Mouse (Mus musculus): Measurements from ENCODE around the gene Srpr. TPM values are rescaled to one million over a fixed set of nuclear protein-coding genes. Genes with fewer than 3 reads are reported as not detected.

The Srpr gene
- total RNA-seq (2021) (100 to 1,000 TPM; 157 to 167 TPM), polyA plus RNA-seq (2012; rRNA removed) (40.6 and 47.4 TPM in 2 replicates)
- long read RNA-seq, transcript Srpr-201 (14 exons, 2,993 nt): major isoform, 156 of 169 reads
- long read RNA-seq, partial matches to known transcripts: 3 of 169 reads
- long read RNA-seq, other reads (novel, unspliced or antisense): 10 of 169 reads

DNA sequence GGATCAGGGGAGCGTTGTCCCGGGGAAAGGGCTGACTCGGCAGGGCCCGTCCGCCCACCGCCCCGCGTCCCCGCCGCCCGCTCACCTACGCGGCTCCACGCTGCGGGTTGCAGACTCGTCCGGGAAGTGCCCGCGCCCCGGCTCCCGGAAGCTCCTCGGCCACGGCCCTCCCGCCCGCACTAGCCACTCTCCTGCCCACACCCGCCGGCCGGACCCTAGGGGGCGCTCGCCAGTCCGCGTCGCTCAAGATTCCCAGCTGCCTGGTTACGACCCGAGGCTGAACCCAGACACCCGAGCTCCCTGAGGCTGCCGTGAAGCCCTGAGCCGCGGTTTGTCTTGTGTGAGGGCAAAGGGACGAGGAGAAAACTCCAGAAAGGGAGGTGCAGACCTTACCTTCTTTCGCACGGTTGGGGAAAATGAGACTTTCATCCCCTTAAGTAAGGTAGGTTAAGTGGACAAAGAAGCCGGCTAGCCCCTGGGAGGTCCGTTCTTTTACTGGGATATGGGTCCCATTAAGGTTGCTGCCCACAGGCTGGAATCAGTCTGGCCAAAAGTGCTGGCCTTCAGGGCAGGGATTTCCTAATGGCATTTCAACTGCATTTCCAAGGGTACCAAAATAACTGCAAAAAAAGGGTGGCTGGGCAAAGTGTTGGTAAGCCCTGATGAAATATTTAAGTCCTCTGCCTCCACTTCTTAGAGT lies at the start of gene Srpr, which contains the start of gene Tirap:
Srpr (plus strand) TSS at position 404 of the 700 bp plus-strand sequence.
Tirap (minus strand) TSS at position 520 of the 700 bp plus-strand sequence.
- DNase-seq: peak; percentile 95

DNA sequence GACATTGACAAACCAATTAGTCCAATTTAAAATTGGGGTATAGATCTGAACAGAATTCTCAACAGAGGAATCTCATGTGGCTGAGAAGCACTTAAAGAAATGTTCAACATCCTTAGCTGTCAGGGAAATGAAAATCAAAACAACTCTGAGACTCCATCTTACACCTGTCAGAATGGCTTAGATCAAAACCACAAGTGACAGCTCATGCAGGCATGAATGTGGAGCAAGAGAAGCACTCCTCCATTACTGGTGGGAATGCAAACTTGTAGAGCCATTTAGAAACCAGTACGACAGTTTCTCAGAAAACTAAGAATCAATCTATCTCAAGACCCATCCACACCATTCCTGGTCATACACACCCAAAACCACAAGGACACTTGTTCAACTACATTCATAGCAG lies 47.1 kb upstream of the Srpr start:
- no peak for DNase-seq

DNA sequence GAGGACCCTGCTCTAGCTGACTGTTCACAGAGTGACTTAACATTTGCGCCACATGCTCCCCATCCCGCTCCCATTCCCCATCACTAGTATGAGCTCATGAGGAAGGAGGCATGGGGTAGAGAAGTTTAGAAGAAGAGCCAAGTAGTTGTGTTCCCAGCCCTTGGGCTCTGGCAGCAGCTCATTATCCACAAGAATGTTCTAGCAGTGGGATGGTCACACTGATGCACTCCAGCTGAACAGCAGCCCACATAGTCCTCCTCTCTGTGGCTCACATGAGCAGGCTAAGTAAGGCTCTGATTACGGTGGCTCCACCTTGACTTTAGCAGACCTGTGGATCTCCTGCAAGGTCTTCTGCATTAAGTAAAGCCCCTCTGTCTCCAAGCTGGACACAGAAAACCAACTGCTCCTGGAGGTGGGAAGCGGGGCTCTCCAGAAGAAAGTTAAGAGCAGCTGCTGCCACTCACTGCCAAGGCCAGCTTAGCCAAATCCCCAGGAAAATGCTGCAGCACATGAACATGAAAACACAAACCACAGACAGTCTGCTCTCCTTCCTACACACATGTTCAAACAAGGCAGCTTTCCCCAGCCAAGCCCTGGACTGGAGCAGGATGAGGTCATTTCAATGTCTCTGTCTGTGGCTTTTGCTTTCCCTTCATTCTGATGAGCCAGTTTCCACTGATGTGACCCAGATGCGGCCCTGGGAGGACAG lies 43.8 kb upstream of the Srpr start:
- DNase-seq: no peak

DNA sequence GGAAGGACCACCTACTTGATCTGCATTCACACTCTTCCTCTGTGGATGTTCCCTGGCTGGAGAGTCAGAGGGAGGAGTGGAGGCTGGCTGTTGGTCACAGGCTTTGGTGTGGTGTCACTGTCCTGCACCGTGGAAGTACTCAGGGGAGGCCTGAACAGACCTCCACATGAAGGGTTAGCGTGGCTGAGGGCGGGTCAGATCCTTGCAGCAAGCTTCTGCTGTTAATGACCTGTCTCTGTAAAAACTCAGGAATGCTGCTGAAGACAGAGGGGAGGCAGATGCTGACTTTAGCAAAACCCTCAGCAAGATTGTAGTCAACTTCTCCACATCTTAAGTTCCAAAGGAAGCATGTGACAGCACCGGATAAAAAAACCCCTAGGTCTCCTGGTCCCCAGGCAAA lies 43.1 kb upstream of the Srpr start:
- DNase-seq: no peak

GRCm38 (mm10) chr9:35158477-35158876 lies 41.5 kb upstream of the Srpr start:
- DNase-seq: no peak

DNA sequence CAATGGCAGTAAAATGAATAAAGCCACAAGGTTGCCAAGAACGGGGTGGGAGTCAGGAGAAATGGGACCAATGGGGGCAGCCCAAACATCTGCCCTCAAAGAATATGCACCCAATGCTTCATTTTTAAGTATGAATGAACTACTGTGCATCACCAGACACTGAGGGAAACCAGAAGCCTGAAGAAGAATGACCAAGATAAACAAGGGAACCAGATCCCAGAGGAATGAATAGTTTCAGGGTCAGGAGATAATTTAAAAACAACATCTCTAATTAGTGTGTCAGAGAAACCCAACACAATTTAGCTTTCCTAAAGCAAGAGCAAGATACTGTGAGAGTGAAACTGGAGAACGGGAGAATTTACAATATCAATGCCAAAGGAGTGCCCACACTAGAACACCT lies 39.3 kb upstream of the Srpr start:
- DNase-seq: no peak

DNA sequence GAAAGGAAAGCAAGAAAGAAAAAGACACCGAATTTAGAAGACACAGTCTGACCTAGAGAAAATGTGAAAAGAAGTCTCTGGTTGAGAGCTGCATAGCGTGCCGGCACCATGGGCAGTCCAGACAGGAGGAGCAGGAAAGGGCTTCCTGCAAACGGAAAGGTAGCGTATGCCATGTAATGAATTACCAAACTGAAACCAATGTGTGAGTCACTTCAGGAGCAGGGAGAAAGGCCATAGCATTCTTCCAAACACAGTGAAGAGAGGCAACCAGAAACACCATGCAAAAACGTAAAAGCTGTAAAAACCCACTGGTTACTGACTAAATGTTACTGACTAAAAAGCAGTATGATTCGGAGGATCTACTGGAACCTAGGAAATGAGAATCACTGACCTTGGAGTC lies 38.3 kb upstream of the Srpr start:
- peak; percentile 38 for DNase-seq

- DNase-seq: peak; percentile 67
Observed at GRCm38 (mm10) chr9:35163011-35163690, 36.8 kb upstream of the Srpr start.

DNA sequence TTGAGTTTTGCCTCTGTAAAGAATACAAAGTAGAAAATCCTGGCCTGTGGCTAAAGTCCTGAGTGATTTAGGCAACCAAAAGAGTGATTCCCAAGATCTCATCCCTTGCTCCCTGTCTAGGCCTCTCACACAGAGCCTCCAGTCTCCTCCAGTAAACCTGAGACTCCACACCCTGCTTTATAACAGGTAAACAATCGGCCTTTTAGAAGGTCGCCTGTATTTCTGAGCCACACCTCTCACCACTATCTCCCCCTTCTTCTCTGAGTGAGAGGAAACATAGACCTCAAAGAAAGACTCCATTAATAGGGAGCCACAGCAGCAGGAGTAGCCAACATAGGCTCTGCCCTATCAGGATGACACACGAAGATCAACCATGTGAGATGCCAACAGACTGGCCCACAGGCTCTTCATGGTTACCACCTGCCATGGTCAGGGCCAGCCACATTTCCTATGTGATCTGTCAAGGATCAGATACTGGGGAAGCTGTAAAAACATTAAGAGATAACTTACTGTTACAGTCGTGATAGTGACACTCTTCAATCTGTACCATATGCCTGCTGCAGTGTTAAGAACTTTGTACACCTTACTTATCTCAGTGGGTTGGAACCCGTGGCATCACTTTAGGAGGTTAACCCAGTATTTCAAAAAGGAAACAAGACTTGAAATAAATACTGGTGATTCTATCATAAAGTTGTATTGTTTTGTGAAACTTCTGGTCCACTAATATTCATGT lies 35.7 kb upstream of the Srpr start:
- DNase-seq: no peak

GRCm38 (mm10) chr9:35166144-35166797 lies 33.7 kb upstream of the Srpr start:
- DNase-seq: no peak

DNA sequence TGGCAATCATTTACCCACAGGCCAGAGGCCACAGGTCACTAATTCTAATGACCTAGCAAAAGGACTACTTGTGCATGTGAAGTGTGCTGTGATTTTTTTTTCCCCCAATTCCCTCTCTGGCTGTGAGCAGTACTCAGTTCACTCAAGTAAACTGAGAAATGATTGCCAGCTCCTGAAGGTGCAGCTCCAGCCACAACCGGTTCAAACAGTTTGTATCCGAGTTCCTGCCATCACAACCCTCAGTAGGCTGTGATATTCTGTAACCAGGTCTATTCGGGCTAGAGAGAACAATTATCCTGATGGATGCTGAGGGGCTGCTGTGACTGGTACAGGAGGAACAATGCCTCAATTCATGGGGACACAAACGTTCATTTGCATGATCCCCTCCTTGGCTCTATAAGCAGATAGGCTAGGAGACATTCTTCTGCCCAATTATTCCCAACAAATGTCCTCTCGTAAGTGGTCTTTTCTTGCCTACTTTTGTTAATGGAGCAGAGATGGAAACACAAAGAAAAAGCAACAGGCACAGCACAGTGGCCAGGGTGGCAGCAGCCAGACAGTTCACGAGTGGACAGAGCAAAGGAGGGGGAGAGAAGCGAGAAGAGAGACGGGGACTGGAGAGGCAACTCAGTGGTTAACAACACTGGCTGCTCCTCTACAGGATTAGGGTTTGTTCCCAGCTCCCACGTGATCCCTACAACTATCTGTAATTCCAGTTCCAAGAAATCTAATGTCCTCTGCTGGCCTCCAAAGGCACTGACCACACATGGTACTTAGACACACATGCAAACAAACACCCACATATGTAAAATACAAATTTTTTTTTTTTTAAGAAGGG lies 33.0 kb upstream of the Srpr start:
- no peak for DNase-seq

DNA sequence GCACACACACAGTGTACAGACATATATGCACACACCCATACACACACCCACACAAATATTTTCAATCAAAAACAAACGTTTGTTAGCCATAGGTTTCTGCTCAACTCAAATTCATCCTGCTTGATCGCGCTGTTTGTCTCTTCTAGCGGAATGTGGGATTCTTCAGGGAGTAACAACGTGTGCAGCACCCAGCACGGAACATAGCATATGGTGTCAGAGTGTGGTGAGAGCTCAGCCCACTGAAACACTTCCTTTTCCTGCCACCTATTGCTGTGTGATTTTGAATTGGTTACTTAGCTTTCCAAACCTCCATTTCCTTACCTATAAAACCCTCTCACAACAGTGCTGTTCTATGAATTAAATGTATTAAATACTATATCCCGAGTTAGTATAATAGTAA lies 29.9 kb upstream of the Srpr start:
- no peak for DNase-seq

DNA sequence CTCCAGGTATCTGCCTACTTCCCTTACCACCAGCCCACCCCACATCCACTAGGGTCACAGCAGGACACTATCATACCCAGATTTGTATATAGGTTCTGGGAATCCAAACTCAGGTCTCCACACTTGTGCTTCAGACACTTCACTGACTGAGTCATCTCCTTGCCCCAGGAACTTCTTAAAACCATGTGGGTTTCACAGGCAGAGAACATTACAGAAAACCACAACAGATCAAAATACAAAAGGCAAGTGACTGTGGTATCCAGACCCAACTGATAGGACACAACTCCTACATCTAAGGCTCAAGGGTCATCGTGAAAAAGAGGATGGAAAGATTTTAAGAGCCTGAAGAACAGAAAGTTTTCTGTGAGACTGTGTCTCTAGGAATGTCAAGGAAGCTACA lies 26.6 kb upstream of the Srpr start:
- DNase-seq: no peak

DNA sequence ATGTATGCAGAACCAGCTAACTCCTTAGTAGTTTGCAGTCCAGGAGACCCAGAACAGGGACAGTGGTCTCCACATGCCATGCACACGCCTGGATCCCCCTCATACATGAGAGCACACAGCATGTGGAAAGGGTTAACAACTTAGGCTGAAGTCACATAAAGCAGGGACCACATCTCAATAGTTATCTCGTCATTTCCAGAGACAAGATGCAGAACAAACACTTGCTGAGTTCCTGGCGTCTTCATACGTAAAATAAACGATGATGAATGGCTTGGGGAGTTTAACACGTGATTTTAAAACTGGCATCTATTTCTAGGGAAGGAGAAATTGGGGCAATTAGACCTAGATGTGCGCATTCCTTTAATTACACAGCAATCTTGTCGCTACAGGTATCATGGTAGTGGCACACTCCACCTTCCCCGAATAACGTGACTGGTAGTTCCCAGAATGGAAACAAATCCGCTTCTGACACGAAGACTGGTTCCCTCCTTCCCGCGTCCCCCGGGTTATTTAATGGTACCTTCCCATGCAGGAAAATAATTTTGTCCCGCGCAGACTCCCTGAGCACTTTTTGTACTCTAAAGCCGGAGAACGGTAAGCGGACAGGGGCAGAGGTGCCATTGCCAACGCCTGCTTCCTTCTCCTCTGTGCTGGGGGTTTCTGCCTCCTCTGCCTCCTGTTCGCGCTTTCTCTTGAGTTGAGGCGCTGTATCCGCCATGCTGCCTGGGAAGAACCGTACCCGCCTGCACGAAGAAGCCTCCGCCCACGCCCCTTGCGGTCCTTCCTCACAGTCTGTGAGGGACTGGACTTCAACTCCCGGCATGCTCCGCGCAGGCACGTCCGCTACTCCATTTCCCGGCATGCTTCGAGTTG lies 24.5 kb upstream of the Srpr start, which contains the start of gene Dcps:
Dcps (minus strand) TSS at position 811 of the 873 bp plus-strand sequence.
- peak; percentile 96 for DNase-seq

- DNase-seq: no peak
Observed at GRCm38 (mm10) chr9:35176124-35176659, 23.8 kb upstream of the Srpr start.

GRCm38 (mm10) chr9:35182832-35183231 lies 17.1 kb upstream of the Srpr start:
- no peak for DNase-seq

GRCm38 (mm10) chr9:35183359-35183758 lies 16.6 kb upstream of the Srpr start:
- no peak for DNase-seq

DNA sequence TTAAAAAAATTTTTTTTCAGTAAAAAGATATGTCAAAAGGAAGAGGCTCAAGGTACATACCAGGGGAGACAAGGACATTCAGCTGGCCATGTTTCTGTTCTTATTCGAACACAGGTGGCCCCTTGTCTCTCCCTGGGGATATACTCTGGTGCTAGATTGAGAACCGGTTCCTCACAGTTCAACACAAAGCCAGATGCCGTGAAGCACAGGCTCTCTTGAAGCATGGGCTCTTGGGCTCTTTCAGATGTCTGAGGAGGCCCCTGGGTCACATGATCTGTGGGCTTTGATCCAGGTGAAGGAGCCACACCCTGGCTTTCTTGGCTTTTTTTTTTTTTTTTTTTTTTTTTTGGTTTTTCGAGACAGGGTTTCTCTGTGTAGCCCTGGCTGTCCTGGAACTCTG lies 13.5 kb upstream of the Srpr start:
- no peak for DNase-seq

DNA sequence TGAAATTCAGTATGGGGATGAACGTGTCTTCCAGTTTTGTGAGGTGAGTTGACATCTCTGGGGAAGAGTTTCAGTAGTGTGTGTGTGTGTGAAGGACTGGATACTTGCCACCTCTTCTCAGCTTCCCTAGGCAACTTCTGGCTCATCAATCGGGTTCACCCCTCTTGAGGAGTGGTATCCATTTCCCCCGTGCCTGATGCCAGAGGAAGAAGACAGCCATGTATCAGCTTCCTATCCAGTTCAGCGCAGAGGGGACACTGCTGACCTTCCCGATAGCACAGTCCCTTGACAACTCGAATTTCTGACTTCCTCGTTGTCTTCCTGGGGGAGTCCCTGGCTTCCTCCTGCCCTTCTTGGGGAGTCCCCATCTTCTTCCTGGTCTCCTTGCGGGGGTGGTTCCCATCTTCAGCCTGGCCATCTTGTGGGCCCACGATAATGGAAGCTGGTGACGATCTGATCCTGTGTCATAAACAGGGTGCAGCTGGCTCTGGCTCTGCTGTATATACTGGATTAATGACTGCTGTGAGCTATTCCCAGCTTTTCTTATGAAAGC lies 12.5 kb upstream of the Srpr start:
- DNase-seq: no peak
